Mouse (Mus musculus): Measurements from ENCODE around the gene Chmp2a. TPM values are rescaled to one million over a fixed set of nuclear protein-coding genes. Genes with fewer than 3 reads are reported as not detected.

Gene Chmp2a
- polyA plus RNA-seq, 1 experiment from 2014 or later, result 179 TPM

DNA sequence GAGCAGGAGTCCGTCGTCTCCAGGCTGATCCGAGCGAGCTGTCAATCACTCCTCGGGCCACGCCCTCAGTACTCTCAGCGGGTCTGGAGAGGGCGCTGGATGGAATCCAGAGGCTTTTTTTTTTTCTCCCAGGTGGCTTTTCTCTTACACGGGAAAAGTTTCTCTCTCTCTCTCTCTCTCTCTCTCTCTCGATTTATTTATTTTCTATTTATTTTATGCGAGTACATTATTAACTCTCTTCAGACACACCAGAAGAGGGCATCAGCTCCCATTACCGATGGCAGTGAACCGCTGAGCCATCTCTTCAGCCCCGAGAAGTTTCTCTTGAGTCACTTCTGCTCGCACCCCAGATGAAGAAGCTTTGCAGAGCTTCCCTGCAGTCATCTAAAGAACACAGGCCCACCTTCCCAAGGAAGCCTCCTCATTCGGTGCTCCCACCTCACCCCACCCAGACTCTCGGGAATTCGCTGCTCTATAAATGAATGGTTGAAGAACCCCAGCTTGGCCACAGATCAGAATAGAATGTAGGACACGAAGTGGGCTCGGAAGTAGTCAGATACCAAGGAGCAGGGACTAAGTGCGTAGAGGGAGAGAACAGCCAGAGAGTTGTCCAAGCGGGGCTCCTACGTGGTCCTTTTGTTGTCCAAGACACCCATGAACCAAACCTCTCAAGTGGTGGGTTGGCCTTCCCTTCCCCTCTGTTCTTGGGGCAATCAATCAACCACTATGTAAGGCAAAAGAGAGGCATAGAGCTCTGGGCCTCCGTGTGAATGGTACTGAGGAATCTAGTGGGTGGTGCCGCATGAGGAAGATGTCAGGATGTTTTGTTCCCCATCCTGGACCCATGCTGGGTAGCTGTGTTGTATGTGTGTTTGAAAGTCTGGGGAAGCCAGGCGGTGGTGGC is 24.4 kb downstream of the Chmp2a start, which contains the start of gene Zbtb45:
TSS of gene Zbtb45 (minus strand) at position 30 of the 904 bp plus-strand sequence.
- Histone ChIP-seq H3K9me3 (no peaks in the 10 kb centered on the region), H3K27me3 (no peaks in the 10 kb centered on the region), H3K27ac (peak within 1 kb of the TSS; percentile 98), H3K4me3 (peak within 1 kb of the TSS; percentile 76), H3K36me3 (peaks cover 29% of the 10 kb centered on the region), H3K9ac (peak within 1 kb of the TSS; percentile 90), H3K4me1 (peaks cover 33% of the 10 kb centered on the region), H3K4me2 (peak within 1 kb of the TSS; percentile 66)
- WGBS, result 15% methylated on average over 26 of the region's 26 CpGs
- ATAC-seq (ENCODE audit: insufficient number of reproducible peaks, low FRiP score, low TSS enrichment, low read depth), result no peak

- peak overlapping the region; percentile 90 for H3K9ac ChIP-seq
- under 1% methylated on average over 42 of the region's 42 CpGs for WGBS
- H3K4me2 ChIP-seq, result peak overlapping the region; percentile 66
- no peaks in the 10 kb centered on the region for H3K27me3 ChIP-seq
- ATAC-seq (ENCODE audit: insufficient number of reproducible peaks, low FRiP score, low TSS enrichment, low read depth), result peak; percentile 86
- H3K4me3 ChIP-seq, result peak overlapping the region; percentile 76
- no peaks in the 10 kb centered on the region for H3K9me3 ChIP-seq
- peaks cover 33% of the 10 kb centered on the region for H3K4me1 ChIP-seq
- peaks cover 35% of the 10 kb centered on the region for H3K36me3 ChIP-seq
- H3K27ac ChIP-seq, result peak overlapping the region; percentile 98
Observed at GRCm38 (mm10) chr7:13009143-13010004, 25.2 kb downstream of the Chmp2a start.

GRCm38 (mm10) chr7:13007341-13008092 is 27.1 kb downstream of the Chmp2a start:
- H3K9ac ChIP-seq, result 0 out of 2 replicates have a peak overlapping the region, but pooled peaks have one; percentile 0
- no peak overlapping the region for H3K4me3 ChIP-seq
- H3K4me2 ChIP-seq, result no peak overlapping the region; the same call in 1 of the 2 replicates
- H3K27me3 ChIP-seq, result no peaks in the 10 kb centered on the region
- no peak for ATAC-seq (ENCODE audit: insufficient number of reproducible peaks, low FRiP score, low TSS enrichment, low read depth)
- H3K9me3 ChIP-seq, result no peaks in the 10 kb centered on the region
- H3K27ac ChIP-seq, result no peak overlapping the region
- H3K36me3 ChIP-seq, result peaks cover 42% of the 10 kb centered on the region
- 47% methylated on average over 57 of the region's 57 CpGs for WGBS
- H3K4me1 ChIP-seq, result peaks cover 33% of the 10 kb centered on the region

GRCm38 (mm10) chr7:13006531-13006930 is 28.1 kb downstream of the Chmp2a start:
- Histone ChIP-seq H3K27me3 (no peaks in the 10 kb centered on the region), H3K9ac (no peak overlapping the region), H3K4me1 (peaks cover 33% of the 10 kb centered on the region), H3K27ac (0 out of 2 replicates have a peak overlapping the region, but pooled peaks have one; percentile 11), H3K4me2 (no peak overlapping the region), H3K4me3 (no peak overlapping the region), H3K9me3 (no peaks in the 10 kb centered on the region), H3K36me3 (peaks cover 42% of the 10 kb centered on the region)
- 74% methylated on average over 10 of the region's 10 CpGs for WGBS
- no peak for ATAC-seq (ENCODE audit: insufficient number of reproducible peaks, low FRiP score, low TSS enrichment, low read depth)

- peaks cover 42% of the 10 kb centered on the region for H3K36me3 ChIP-seq
- H3K4me1 ChIP-seq, result peaks cover 33% of the 10 kb centered on the region
- ATAC-seq (ENCODE audit: insufficient number of reproducible peaks, low FRiP score, low TSS enrichment, low read depth), result no peak
- no peak overlapping the region for H3K27ac ChIP-seq
- H3K9ac ChIP-seq, result no peak overlapping the region
- H3K9me3 ChIP-seq, result no peaks in the 10 kb centered on the region
- no peaks in the 10 kb centered on the region for H3K27me3 ChIP-seq
- no peak overlapping the region for H3K4me2 ChIP-seq
- 82% methylated on average over 17 of the region's 17 CpGs for WGBS
- no peak overlapping the region for H3K4me3 ChIP-seq
Observed at GRCm38 (mm10) chr7:13006011-13006410, 28.6 kb downstream of the Chmp2a start.

DNA sequence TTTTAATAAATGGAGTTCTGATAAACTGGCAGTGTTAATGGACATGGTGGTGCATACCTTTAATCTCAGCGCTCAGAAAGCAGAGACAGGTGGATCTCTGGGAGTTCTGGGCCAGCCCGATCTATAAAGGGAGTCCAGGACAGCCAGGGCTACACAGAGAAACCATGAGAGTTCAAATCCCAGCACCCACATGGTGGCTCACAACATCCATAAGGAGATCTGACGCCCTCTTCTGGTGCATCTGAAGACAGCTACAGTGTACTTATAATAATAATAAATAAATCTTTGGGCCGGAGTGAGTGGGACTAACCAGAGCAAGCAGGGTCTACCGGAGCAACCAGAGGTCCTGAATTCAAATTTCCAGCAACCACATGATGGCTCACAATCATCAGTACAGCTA is 31.2 kb downstream of the Chmp2a start:
- no peak for ATAC-seq (ENCODE audit: insufficient number of reproducible peaks, low FRiP score, low TSS enrichment, low read depth)
- H3K27me3 ChIP-seq, result no peaks in the 10 kb centered on the region
- H3K9me3 ChIP-seq, result no peaks in the 10 kb centered on the region
- H3K4me2 ChIP-seq, result no peak overlapping the region
- 78% methylated on average over 5 of the region's 5 CpGs for WGBS
- H3K36me3 ChIP-seq, result peaks cover 42% of the 10 kb centered on the region
- H3K27ac ChIP-seq, result no peak overlapping the region
- H3K9ac ChIP-seq, result no peak overlapping the region
- H3K4me1 ChIP-seq, result peaks cover 20% of the 10 kb centered on the region
- no peak overlapping the region for H3K4me3 ChIP-seq

- H3K9ac ChIP-seq, result no peak overlapping the region
- WGBS, result 70% methylated on average over 1 of the region's 1 CpGs
- H3K27ac ChIP-seq, result no peak overlapping the region
- no peaks in the 10 kb centered on the region for H3K27me3 ChIP-seq
- ATAC-seq (ENCODE audit: insufficient number of reproducible peaks, low FRiP score, low TSS enrichment, low read depth), result no peak
- H3K4me3 ChIP-seq, result no peak overlapping the region
- peaks cover 25% of the 10 kb centered on the region for H3K36me3 ChIP-seq
- 0 out of 2 replicates have a peak, but pooled peaks cover 3% of the 10 kb centered on the region for H3K4me1 ChIP-seq
- no peak overlapping the region for H3K4me2 ChIP-seq
- no peaks in the 10 kb centered on the region for H3K9me3 ChIP-seq
Observed at GRCm38 (mm10) chr7:13001584-13001983, 33.0 kb downstream of the Chmp2a start.

- Histone ChIP-seq H3K9me3 (no peaks in the 10 kb centered on the region), H3K4me2 (no peak within 1 kb of the TSS), H3K9ac (no peak within 1 kb of the TSS), H3K27ac (no peak within 1 kb of the TSS), H3K4me1 (no peaks in the 10 kb centered on the region), H3K27me3 (no peaks in the 10 kb centered on the region), H3K36me3 (peaks cover 2% of the 10 kb centered on the region; the same call in 1 of the 2 replicates), H3K4me3 (no peak within 1 kb of the TSS)
- no peak for ATAC-seq (ENCODE audit: insufficient number of reproducible peaks, low FRiP score, low TSS enrichment, low read depth)
- WGBS, result 83% methylated on average over 3 of the region's 3 CpGs
Observed at GRCm38 (mm10) chr7:12998851-12999250, 35.8 kb downstream of the Chmp2a start, which contains the start of gene Trim28. TSS of gene Trim28 (plus strand) at chr7:12999114.

- Histone ChIP-seq H3K9me3 (no peaks in the 10 kb centered on the region), H3K4me3 (no peak within 1 kb of the TSS), H3K36me3 (no peaks in the 10 kb centered on the region), H3K9ac (no peak within 1 kb of the TSS), H3K27ac (no peak within 1 kb of the TSS), H3K4me1 (no peaks in the 10 kb centered on the region), H3K4me2 (no peak within 1 kb of the TSS), H3K27me3 (no peaks in the 10 kb centered on the region)
- 75% methylated on average over 5 of the region's 5 CpGs for WGBS
- no peak for ATAC-seq (ENCODE audit: insufficient number of reproducible peaks, low FRiP score, low TSS enrichment, low read depth)
Observed at GRCm38 (mm10) chr7:12998053-12998452, 36.6 kb downstream of the Chmp2a start, which contains the start of gene Slc27a5. TSS of gene Slc27a5 (minus strand) at chr7:12998192.

DNA sequence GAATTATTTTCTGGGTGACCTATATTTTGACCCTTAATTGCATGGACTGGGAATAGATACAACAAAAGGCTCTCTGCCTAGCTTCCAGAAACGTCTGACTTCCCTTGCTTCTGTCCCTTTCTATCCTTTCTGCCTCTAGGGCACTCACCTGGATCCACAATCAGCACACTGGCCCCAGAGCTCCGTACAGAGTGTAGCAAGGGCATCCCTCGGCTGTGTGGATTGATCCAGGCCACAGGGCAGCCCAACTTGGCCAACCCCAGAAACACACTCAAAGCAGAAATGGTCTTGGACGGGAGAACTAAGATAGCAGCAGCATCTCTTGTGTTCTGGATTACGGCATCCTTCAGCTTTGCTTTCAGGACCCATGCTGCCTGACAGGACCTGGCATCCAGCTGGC is 37.4 kb downstream of the Chmp2a start:
- no peak overlapping the region for H3K9ac ChIP-seq
- H3K27ac ChIP-seq, result no peak overlapping the region
- no peak overlapping the region for H3K4me2 ChIP-seq
- no peaks in the 10 kb centered on the region for H3K4me1 ChIP-seq
- H3K36me3 ChIP-seq, result no peaks in the 10 kb centered on the region
- no peaks in the 10 kb centered on the region for H3K9me3 ChIP-seq
- H3K4me3 ChIP-seq, result no peak overlapping the region
- no peak for ATAC-seq (ENCODE audit: insufficient number of reproducible peaks, low FRiP score, low TSS enrichment, low read depth)
- H3K27me3 ChIP-seq, result no peaks in the 10 kb centered on the region
- WGBS, result 59% methylated on average over 5 of the region's 5 CpGs

GRCm38 (mm10) chr7:12995862-12996261 is 38.7 kb downstream of the Chmp2a start:
- Histone ChIP-seq H3K27me3 (no peaks in the 10 kb centered on the region), H3K4me2 (no peak overlapping the region), H3K4me1 (no peaks in the 10 kb centered on the region), H3K9ac (no peak overlapping the region), H3K36me3 (no peaks in the 10 kb centered on the region), H3K4me3 (no peak overlapping the region), H3K9me3 (no peaks in the 10 kb centered on the region), H3K27ac (no peak overlapping the region)
- no peak for ATAC-seq (ENCODE audit: insufficient number of reproducible peaks, low FRiP score, low TSS enrichment, low read depth)

Measured in limb, embryonic 15.5 days (tissue).